Mouse (Mus musculus): ENCODE results near the gene Rusc2. TPM values are rescaled to one million over a fixed set of nuclear protein-coding genes. Genes with fewer than 3 reads are reported as not detected.
A peak's percentile ranks its signal among the peaks of the same experiment; 100 is the strongest.

Rusc2 gene
- 12.4 and 17.2 TPM in 2 replicates for polyA plus RNA-seq (2015; fragmentation: Nextera tagmentation; extraction: Ambion mirVana)

GRCm38 (mm10) chr4:43381408-43382154, at the start of gene Rusc2:
TSS of gene Rusc2 (plus strand) at chr4:43381979.
- Histone ChIP-seq H3K9me3 (replicated peaks; ENCODE audit: control insufficient read depth, low read length) (no peaks in the 10 kb centered on the region), H3K4me2 (ENCODE audit: low read depth, low read length) (peak within 1 kb of the TSS; percentile 74), H3K27me3 (ENCODE audit: control insufficient read depth, insufficient read depth, low read length) (no peaks in the 10 kb centered on the region), H3K4me1 (ENCODE audit: control insufficient read depth, insufficient read depth, low read length) (peaks cover 9% of the 10 kb centered on the region), H3K4me3 (ENCODE audit: low read length) (peak within 1 kb of the TSS; percentile 75), H3K9ac (ENCODE audit: low read length) (peak within 1 kb of the TSS; percentile 93), H3K36me3 (ENCODE audit: control insufficient read depth, insufficient read depth) (no peaks in the 10 kb centered on the region), H3K27ac (ENCODE audit: low read length) (peak within 1 kb of the TSS; percentile 82)
- under 1% methylated on average over 50 of the region's 63 CpGs for whole genome bisulfite sequencing
- ATAC-seq (replicated peaks; ENCODE audit: extremely low read depth, insufficient read depth, low FRiP score): peak; percentile 94

GRCm38 (mm10) chr4:43334771-43335170, 47.0 kb upstream of the Rusc2 start:
- Histone ChIP-seq H3K27me3 (ENCODE audit: control insufficient read depth, insufficient read depth, low read length) (no peaks in the 10 kb centered on the region), H3K4me1 (ENCODE audit: control insufficient read depth, insufficient read depth, low read length) (peaks cover 2% of the 10 kb centered on the region; the same call in 1 of the 2 replicates), H3K4me3 (ENCODE audit: low read length) (no peak overlapping the region), H3K9me3 (replicated peaks; ENCODE audit: control insufficient read depth, low read length) (0 out of 2 replicates have a peak, but pooled peaks cover 9% of the 10 kb centered on the region), H3K9ac (ENCODE audit: low read length) (no peak overlapping the region), H3K27ac (ENCODE audit: low read length) (no peak overlapping the region), H3K36me3 (ENCODE audit: control insufficient read depth, insufficient read depth) (no peaks in the 10 kb centered on the region), H3K4me2 (ENCODE audit: low read depth, low read length) (no peak overlapping the region)
- WGBS: 61% methylated on average over 2 of the region's 2 CpGs
- no peak for ATAC-seq (replicated peaks; ENCODE audit: extremely low read depth, insufficient read depth, low FRiP score)

GRCm38 (mm10) chr4:43336176-43336575, 45.6 kb upstream of the Rusc2 start:
- Histone ChIP-seq H3K9me3 (replicated peaks; ENCODE audit: control insufficient read depth, low read length) (0 out of 2 replicates have a peak, but pooled peaks cover 9% of the 10 kb centered on the region), H3K4me2 (ENCODE audit: low read depth, low read length) (no peak overlapping the region), H3K4me3 (ENCODE audit: low read length) (no peak overlapping the region), H3K9ac (ENCODE audit: low read length) (no peak overlapping the region), H3K27me3 (ENCODE audit: control insufficient read depth, insufficient read depth, low read length) (no peaks in the 10 kb centered on the region), H3K4me1 (ENCODE audit: control insufficient read depth, insufficient read depth, low read length) (peaks cover 4% of the 10 kb centered on the region; the same call in 1 of the 2 replicates), H3K36me3 (ENCODE audit: control insufficient read depth, insufficient read depth) (no peaks in the 10 kb centered on the region), H3K27ac (ENCODE audit: low read length) (no peak overlapping the region)
- no peak for ATAC-seq (replicated peaks; ENCODE audit: extremely low read depth, insufficient read depth, low FRiP score)

GRCm38 (mm10) chr4:43340096-43340804, 41.5 kb upstream of the Rusc2 start:
- H3K4me2 ChIP-seq (ENCODE audit: low read depth, low read length): no peak overlapping the region
- WGBS: 79% methylated on average over 4 of the region's 4 CpGs
- no peaks in the 10 kb centered on the region for H3K36me3 ChIP-seq (ENCODE audit: control insufficient read depth, insufficient read depth)
- H3K27me3 ChIP-seq (ENCODE audit: control insufficient read depth, insufficient read depth, low read length): no peaks in the 10 kb centered on the region
- no peak overlapping the region for H3K27ac ChIP-seq (ENCODE audit: low read length)
- no peak overlapping the region for H3K4me3 ChIP-seq (ENCODE audit: low read length)
- H3K4me1 ChIP-seq (ENCODE audit: control insufficient read depth, insufficient read depth, low read length): peaks cover 4% of the 10 kb centered on the region; the same call in 1 of the 2 replicates
- no peak overlapping the region for H3K9ac ChIP-seq (ENCODE audit: low read length)
- 0 out of 2 replicates have a peak, but pooled peaks cover 9% of the 10 kb centered on the region for H3K9me3 ChIP-seq (replicated peaks; ENCODE audit: control insufficient read depth, low read length)
- ATAC-seq (replicated peaks; ENCODE audit: extremely low read depth, insufficient read depth, low FRiP score): no peak

GRCm38 (mm10) chr4:43341276-43341891, 40.4 kb upstream of the Rusc2 start:
- no peaks in the 10 kb centered on the region for H3K27me3 ChIP-seq (ENCODE audit: control insufficient read depth, insufficient read depth, low read length)
- no peak overlapping the region for H3K4me2 ChIP-seq (ENCODE audit: low read depth, low read length)
- H3K27ac ChIP-seq (ENCODE audit: low read length): no peak overlapping the region
- no peak overlapping the region for H3K4me3 ChIP-seq (ENCODE audit: low read length)
- peaks cover 4% of the 10 kb centered on the region; the same call in 1 of the 2 replicates for H3K4me1 ChIP-seq (ENCODE audit: control insufficient read depth, insufficient read depth, low read length)
- 0 out of 2 replicates have a peak, but pooled peaks cover 5% of the 10 kb centered on the region for H3K9me3 ChIP-seq (replicated peaks; ENCODE audit: control insufficient read depth, low read length)
- ATAC-seq (replicated peaks; ENCODE audit: extremely low read depth, insufficient read depth, low FRiP score): no peak
- no peak overlapping the region for H3K9ac ChIP-seq (ENCODE audit: low read length)
- H3K36me3 ChIP-seq (ENCODE audit: control insufficient read depth, insufficient read depth): no peaks in the 10 kb centered on the region
- WGBS: 89% methylated on average over 7 of the region's 7 CpGs

- ATAC-seq (replicated peaks; ENCODE audit: extremely low read depth, insufficient read depth, low FRiP score): no peak
- WGBS: 85% methylated on average over 10 of the region's 10 CpGs
- 0 out of 2 replicates have a peak, but pooled peaks cover under 1% of the 10 kb centered on the region for H3K9me3 ChIP-seq (replicated peaks; ENCODE audit: control insufficient read depth, low read length)
Observed at GRCm38 (mm10) chr4:43342443-43342842, 39.3 kb upstream of the Rusc2 start.

GRCm38 (mm10) chr4:43344932-43345331, 36.8 kb upstream of the Rusc2 start:
- Histone ChIP-seq H3K36me3 (ENCODE audit: control insufficient read depth, insufficient read depth) (no peaks in the 10 kb centered on the region), H3K9ac (ENCODE audit: low read length) (no peak overlapping the region), H3K27ac (ENCODE audit: low read length) (no peak overlapping the region), H3K27me3 (ENCODE audit: control insufficient read depth, insufficient read depth, low read length) (no peaks in the 10 kb centered on the region), H3K4me3 (ENCODE audit: low read length) (no peak overlapping the region), H3K9me3 (replicated peaks; ENCODE audit: control insufficient read depth, low read length) (no peaks in the 10 kb centered on the region), H3K4me2 (ENCODE audit: low read depth, low read length) (no peak overlapping the region), H3K4me1 (ENCODE audit: control insufficient read depth, insufficient read depth, low read length) (no peaks in the 10 kb centered on the region; the same call in 1 of the 2 replicates)
- WGBS: 78% methylated on average over 2 of the region's 2 CpGs
- no peak for ATAC-seq (replicated peaks; ENCODE audit: extremely low read depth, insufficient read depth, low FRiP score)

More at GRCm38 (mm10) chr4:43342443-43342842, 39.3 kb upstream of the Rusc2 start:
- Histone ChIP-seq H3K4me1 (ENCODE audit: control insufficient read depth, insufficient read depth, low read length) (peaks cover 4% of the 10 kb centered on the region; the same call in 1 of the 2 replicates), H3K36me3 (ENCODE audit: control insufficient read depth, insufficient read depth) (no peaks in the 10 kb centered on the region), H3K4me2 (ENCODE audit: low read depth, low read length) (no peak overlapping the region), H3K27me3 (ENCODE audit: control insufficient read depth, insufficient read depth, low read length) (no peaks in the 10 kb centered on the region), H3K27ac (ENCODE audit: low read length) (no peak overlapping the region), H3K4me3 (ENCODE audit: low read length) (no peak overlapping the region), H3K9ac (ENCODE audit: low read length) (no peak overlapping the region)

- 76% methylated on average over 5 of the region's 5 CpGs for WGBS
- H3K4me1 ChIP-seq (ENCODE audit: control insufficient read depth, insufficient read depth, low read length): no peaks in the 10 kb centered on the region
- H3K27me3 ChIP-seq (ENCODE audit: control insufficient read depth, insufficient read depth, low read length): no peaks in the 10 kb centered on the region
- no peak overlapping the region for H3K27ac ChIP-seq (ENCODE audit: low read length)
- H3K36me3 ChIP-seq (ENCODE audit: control insufficient read depth, insufficient read depth): no peaks in the 10 kb centered on the region
- no peak overlapping the region for H3K4me2 ChIP-seq (ENCODE audit: low read depth, low read length)
- H3K4me3 ChIP-seq (ENCODE audit: low read length): no peak overlapping the region
- H3K9ac ChIP-seq (ENCODE audit: low read length): no peak overlapping the region
- H3K9me3 ChIP-seq (replicated peaks; ENCODE audit: control insufficient read depth, low read length): 0 out of 2 replicates have a peak, but pooled peaks cover 2% of the 10 kb centered on the region
- ATAC-seq (replicated peaks; ENCODE audit: extremely low read depth, insufficient read depth, low FRiP score): no peak
Observed at GRCm38 (mm10) chr4:43349206-43349605, 32.6 kb upstream of the Rusc2 start.
